In genomic region chr16:10784793-10785370, GRCm38 (mm10) we compare ENCODE assay signal across 8 mouse cellular contexts. TPM values are rescaled to one million over a fixed set of nuclear protein-coding genes. Genes with fewer than 3 reads are reported as not detected.
DNase-seq lines count a peak whose midpoint lies in the region; ATAC-seq and TF ChIP-seq lines count a peak whose summit lies in the region.

No protein-coding gene starts in this region.

- DNase-seq in adipocyte (ENCODE audit: low spot score), result peak; percentile 89
- peak; percentile 88 to 89 for DNase-seq in gastrocnemius, adult 8-10 months (ENCODE audit: low spot score in 2 of 2)
- DNase-seq in hindlimb bud, embryonic 11.5 days (ENCODE audit: extremely low spot score, low read depth, low spot score), result peak; percentile 37
- peak; percentile 62 to 82 for DNase-seq in left cerebral cortex, adult 8-10 months (ENCODE audit: low spot score in 2 of 2)
- peak; percentile 78 for DNase-seq in right cerebral cortex, adult 18-20 months
- peak; percentile 81 for DNase-seq in urinary bladder, postnatal 10 days (ENCODE audit: low spot score)

- ATAC-seq in megakaryocyte, adult 5-6 weeks (ENCODE audit: poor library complexity, severe bottlenecking), result peak; percentile 67

- H3K4me1 ChIP-seq in cortical plate, adult 2 months (ENCODE audit: control insufficient read depth, insufficient read depth, low read length), result no peaks in the 10 kb centered on the region

- TF ChIP-seq CTCF in cortical plate, adult 2 months (IDR thresholded peaks at IDR 0.05; ENCODE audit: extremely low read depth, insufficient read depth, low read length), result peak; percentile 38

- no peak for TF ChIP-seq POLR2A in cortical plate, adult 2 months (IDR thresholded peaks at IDR 0.05; ENCODE audit: extremely low read depth, insufficient read depth, low read length)

- H3K27ac ChIP-seq in cortical plate, adult 2 months (ENCODE audit: insufficient read depth, low read length), result peak overlapping the region; percentile 61; the same call in 1 of the 2 replicates

- H3K4me3 ChIP-seq in cortical plate, adult 2 months (ENCODE audit: insufficient read depth, low read length), result peak overlapping the region; percentile 62

RNA-seq across cellular contexts. Expression of gene Socs1, which starts 0.5 kb away (rescaled TPM):
- 0.71 and 0.81 TPM in 2 replicates for polyA plus RNA-seq in cortical plate, adult 2 months (2012; rRNA removed)
- under 1 TPM in 3 of 4 experiments, not detected in 1; 0.31 to 0.49 (median 0.35) TPM for total RNA-seq in gastrocnemius, adult 8-10 months (2022)
- total RNA-seq in left cerebral cortex, adult 8-10 months (2022), result under 1 TPM; 0.49 to 0.98 (median 0.69) TPM
- 0.54 and 0.59 TPM in 2 replicates for total RNA-seq in megakaryocyte, adult 5-6 weeks (2015)
- 0.73 and 1.7 TPM in 2 replicates for total RNA-seq in megakaryocyte, adult 5-6 weeks (2017)

RNA-seq across cellular contexts. Expression of gene Tnp2, which starts 3.6 kb away (rescaled TPM):
- not detected in 2 replicates for polyA plus RNA-seq in cortical plate, adult 2 months (2012; rRNA removed)
- total RNA-seq in gastrocnemius, adult 8-10 months (2022), result not detected
- total RNA-seq in left cerebral cortex, adult 8-10 months (2022), result not detected
- not detected in 2 replicates for total RNA-seq in megakaryocyte, adult 5-6 weeks (2015)
- total RNA-seq in megakaryocyte, adult 5-6 weeks (2017), result not detected in 2 replicates

RNA-seq across cellular contexts. Expression of gene Prm3, which starts 5.8 kb away (rescaled TPM):
- polyA plus RNA-seq in cortical plate, adult 2 months (2012; rRNA removed), result not detected in 2 replicates
- not detected for total RNA-seq in gastrocnemius, adult 8-10 months (2022)
- not detected for total RNA-seq in left cerebral cortex, adult 8-10 months (2022)
- total RNA-seq in megakaryocyte, adult 5-6 weeks (2015), result not detected in 2 replicates
- not detected in 2 replicates for total RNA-seq in megakaryocyte, adult 5-6 weeks (2017)

RNA-seq across cellular contexts. Expression of gene Prm2, which starts 11.1 kb away (rescaled TPM):
- not detected in 2 replicates for polyA plus RNA-seq in cortical plate, adult 2 months (2012; rRNA removed)
- not detected for total RNA-seq in gastrocnemius, adult 8-10 months (2022)
- total RNA-seq in left cerebral cortex, adult 8-10 months (2022), result not detected
- not detected in 2 replicates for total RNA-seq in megakaryocyte, adult 5-6 weeks (2015)
- total RNA-seq in megakaryocyte, adult 5-6 weeks (2017), result not detected in 2 replicates

RNA-seq across cellular contexts. Expression of gene Prm1, which starts 20.8 kb away (rescaled TPM):
- polyA plus RNA-seq in cortical plate, adult 2 months (2012; rRNA removed), result not detected in 2 replicates
- total RNA-seq in gastrocnemius, adult 8-10 months (2022), result not detected
- not detected for total RNA-seq in left cerebral cortex, adult 8-10 months (2022)
- total RNA-seq in megakaryocyte, adult 5-6 weeks (2015), result not detected in 2 replicates
- total RNA-seq in megakaryocyte, adult 5-6 weeks (2017), result not detected in 2 replicates

Comparison
In these comparisons a context has a peak if more than half of its experiments do, and no peak if none do; other contexts are left out.
1. Peak in every context shown above with its lines: DNase-seq, ATAC-seq, H3K4me3 ChIP-seq and H3K27ac ChIP-seq.
2. DNase-seq: peak in every context shown above with its lines; median percentile 89 in adipocyte; 88 in gastrocnemius, adult 8-10 months; 81 in urinary bladder, postnatal 10 days; 78 in right cerebral cortex, adult 18-20 months; 72 in left cerebral cortex, adult 8-10 months; 37 in hindlimb bud, embryonic 11.5 days.